Mouse (Mus musculus) hindbrain, embryonic 15.5 days (tissue): ENCODE measurements around the gene Daam2. TPM values are rescaled to one million over a fixed set of nuclear protein-coding genes. Genes with fewer than 3 reads are reported as not detected.
A peak's percentile ranks its signal among the peaks of the same experiment; 100 is the strongest.
"Not testable (repeated sequence)": the region's sequence is repeated elsewhere in the genome, so short reads cannot be mapped to it uniquely, and the experiment has no call there.

ENCODE experiments used
- ATAC-seq: fragments of 200-750 bp; cut with Nextera tagmentation; 2 replicates; pipeline ENCODE4 v1.8.0; 2017; ENCODE audit warnings: low read depth, moderate number of reproducible peaks, moderate TSS enrichment; ENCODE audit not compliant: low FRiP score
- H3K27ac ChIP-seq: fragments of 300-500 bp; sonication (generic); replicated peaks from 2 replicates; pipeline ENCODE4 v1.5.1; 2015; ENCODE audit warnings: mild to moderate bottlenecking, inconsistent platforms
- H3K27me3 ChIP-seq: fragments of 300-500 bp; sonication (generic); 2 replicates; pipeline ENCODE4 v1.6.1; 2015; ENCODE audit warnings: control low read depth, inconsistent platforms
- H3K36me3 ChIP-seq: fragments of 300-500 bp; sonication (generic); 2 replicates; pipeline ENCODE4 v1.6.1; 2015; ENCODE audit warnings: control low read depth, inconsistent platforms
- H3K4me1 ChIP-seq: fragments of 300-500 bp; sonication (generic); replicated peaks from 2 replicates; pipeline ENCODE4 v1.6.1; 2015; ENCODE audit warnings: control low read depth, inconsistent platforms
- H3K4me2 ChIP-seq: fragments of 300-500 bp; sonication (generic); 2 replicates; pipeline ENCODE4 v1.6.1; 2015; ENCODE audit warnings: moderate library complexity, mild to moderate bottlenecking, inconsistent platforms
- H3K4me3 ChIP-seq: fragments of 300-500 bp; sonication (generic); 2 replicates; pipeline ENCODE4 v1.5.1; 2015; ENCODE audit warnings: mild to moderate bottlenecking, inconsistent platforms
- H3K9ac ChIP-seq: fragments of 300-500 bp; sonication (generic); 2 replicates; pipeline ENCODE4 v1.6.1; 2015; ENCODE audit warnings: inconsistent platforms
- H3K9me3 ChIP-seq: fragments of 300-500 bp; sonication (generic); 2 replicates; pipeline ENCODE4 v1.6.1; 2016; ENCODE audit warnings: control low read depth, inconsistent platforms
- whole genome bisulfite sequencing: fragments of 180-500 bp; shearing (Covaris S2); methylation state at CpG from one replicate; pipeline ENCODE4 v1.1.7; 2015; 5-methylcytosine and 5-hydroxymethylcytosine counted together
- polyA plus RNA-seq: library from polyadenylated mRNA; unstranded; fragments of >200 nt; fragmentation: Nextera tagmentation; extraction: Ambion mirVana; gene quantifications from 2 replicates; pipeline ENCODE4 v1.2.1, GENCODE M21; 2015

The Daam2 gene
- polyA plus RNA-seq, 1 experiment from 2014 or later = 2.5 TPM

DNA sequence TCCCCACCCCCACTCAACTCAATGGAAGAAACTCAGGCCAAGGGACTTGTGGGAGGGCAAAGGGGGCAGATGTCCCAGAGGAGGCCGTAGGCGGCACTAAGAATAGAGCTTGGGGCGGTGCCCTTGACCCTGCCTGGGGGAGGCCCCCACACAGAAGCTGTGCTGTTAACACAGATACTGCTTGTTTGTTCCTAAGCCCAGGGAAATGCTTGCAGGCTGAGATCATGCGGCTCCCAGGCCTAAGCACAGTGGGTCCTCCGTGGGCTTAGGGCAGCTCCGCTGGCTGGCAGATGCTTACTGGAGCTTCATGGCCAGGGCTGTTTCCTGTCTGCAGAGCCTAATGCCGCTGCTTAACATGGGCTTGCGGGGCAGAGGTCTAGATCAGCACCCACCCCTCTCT is 91.5 kb downstream of the Daam2 start:
- WGBS = 57% methylated on average over 8 of the region's 8 CpGs
- Histone ChIP-seq H3K9ac (no peak overlapping the region), H3K4me2 (no peak overlapping the region), H3K27me3 (no peaks in the 10 kb centered on the region), H3K27ac (no peak overlapping the region), H3K4me3 (no peak overlapping the region), H3K9me3 (no peaks in the 10 kb centered on the region), H3K4me1 (no peaks in the 10 kb centered on the region), H3K36me3 (no peaks in the 10 kb centered on the region)
- no peak; the same call in 1 of the 2 replicates for ATAC-seq

GRCm38 (mm10) chr17:49468223-49468622 is 95.9 kb downstream of the Daam2 start:
- ATAC-seq = no peak
- no peak overlapping the region for H3K4me3 ChIP-seq
- no peak overlapping the region for H3K27ac ChIP-seq
- no peaks in the 10 kb centered on the region for H3K9me3 ChIP-seq
- H3K36me3 ChIP-seq = no peaks in the 10 kb centered on the region
- no peaks in the 10 kb centered on the region for H3K4me1 ChIP-seq
- H3K4me2 ChIP-seq = no peak overlapping the region
- 47% methylated on average over 4 of the region's 4 CpGs for WGBS
- no peaks in the 10 kb centered on the region for H3K27me3 ChIP-seq
- H3K9ac ChIP-seq = no peak overlapping the region

DNA sequence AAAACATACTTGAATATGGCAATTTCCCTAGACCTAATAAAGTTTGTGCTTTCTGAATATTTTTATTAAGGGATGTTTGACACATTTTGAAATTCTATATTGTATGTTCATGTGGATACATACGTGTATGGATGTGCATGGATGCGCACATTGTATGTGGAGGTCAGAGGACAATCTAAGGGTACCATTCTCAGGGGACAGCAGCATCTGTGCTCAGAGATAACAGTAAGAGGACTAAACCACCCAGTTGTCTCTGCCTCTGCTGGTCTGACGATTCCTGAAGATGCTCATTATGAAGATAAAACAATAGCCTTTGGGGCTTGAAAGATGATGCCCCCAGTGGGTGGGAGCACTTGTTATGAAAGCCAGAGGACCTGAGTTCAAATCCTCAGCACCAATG is 99.3 kb downstream of the Daam2 start:
- Histone ChIP-seq H3K4me2 (no peak overlapping the region), H3K4me1 (no peaks in the 10 kb centered on the region), H3K27me3 (no peaks in the 10 kb centered on the region), H3K36me3 (no peaks in the 10 kb centered on the region), H3K9me3 (no peaks in the 10 kb centered on the region), H3K4me3 (no peak overlapping the region), H3K9ac (no peak overlapping the region), H3K27ac (no peak overlapping the region)
- WGBS = 79% methylated on average over 3 of the region's 3 CpGs
- no peak for ATAC-seq

- H3K9me3 ChIP-seq = no peaks in the 10 kb centered on the region
- no peak overlapping the region for H3K4me2 ChIP-seq
- WGBS = 94% methylated on average over 18 of the region's 18 CpGs
- no peak overlapping the region for H3K27ac ChIP-seq
- H3K4me3 ChIP-seq = no peak overlapping the region
- peaks cover 6% of the 10 kb centered on the region for H3K36me3 ChIP-seq
- no peak overlapping the region for H3K9ac ChIP-seq
- no peaks in the 10 kb centered on the region for H3K4me1 ChIP-seq
- no peaks in the 10 kb centered on the region for H3K27me3 ChIP-seq
- ATAC-seq = no peak
These were observed 105.8 kb downstream of the Daam2 start for GRCm38 (mm10) chr17:49458386-49458785.

DNA sequence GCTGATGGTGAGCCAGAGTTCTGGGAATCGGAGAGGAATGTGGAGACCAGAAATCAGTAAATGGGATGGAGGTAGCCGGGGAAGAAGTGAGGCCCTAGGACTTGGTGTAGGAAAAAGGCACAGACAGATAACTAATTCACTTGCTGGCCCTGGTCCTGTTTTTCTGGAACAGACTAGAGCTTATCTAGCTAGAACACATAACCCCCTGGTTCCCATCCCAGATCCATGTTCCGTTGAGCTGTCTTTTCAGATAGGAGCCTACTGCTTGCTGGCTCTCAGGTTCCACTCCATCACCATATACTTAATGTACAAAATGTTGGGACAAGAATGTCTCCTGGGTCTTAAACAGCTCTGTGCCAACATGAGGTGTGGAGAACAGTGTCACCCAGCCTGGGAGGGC is 106.3 kb downstream of the Daam2 start:
- H3K27me3 ChIP-seq = no peaks in the 10 kb centered on the region
- no peak overlapping the region for H3K27ac ChIP-seq
- H3K4me2 ChIP-seq = no peak overlapping the region
- no peak overlapping the region for H3K9ac ChIP-seq
- no peak overlapping the region for H3K4me3 ChIP-seq
- H3K9me3 ChIP-seq = no peaks in the 10 kb centered on the region
- 88% methylated on average over 3 of the region's 3 CpGs for WGBS
- H3K4me1 ChIP-seq = no peaks in the 10 kb centered on the region
- no peak for ATAC-seq
- H3K36me3 ChIP-seq = peaks cover 6% of the 10 kb centered on the region

- H3K4me3 ChIP-seq = no peak overlapping the region
- no peaks in the 10 kb centered on the region for H3K9me3 ChIP-seq
- no peak overlapping the region for H3K9ac ChIP-seq
- no peak overlapping the region for H3K27ac ChIP-seq
- WGBS = 86% methylated on average over 4 of the region's 4 CpGs
- no peak overlapping the region for H3K4me2 ChIP-seq
- ATAC-seq = no peak
- no peaks in the 10 kb centered on the region for H3K4me1 ChIP-seq
- no peaks in the 10 kb centered on the region for H3K27me3 ChIP-seq
- H3K36me3 ChIP-seq = peaks cover 6% of the 10 kb centered on the region
These were observed 107.8 kb downstream of the Daam2 start for GRCm38 (mm10) chr17:49456334-49456733.

- H3K27me3 ChIP-seq = no peaks in the 10 kb centered on the region
- WGBS = 90% methylated on average over 6 of the region's 6 CpGs
- no peak overlapping the region for H3K9ac ChIP-seq
- no peak overlapping the region for H3K4me2 ChIP-seq
- no peaks in the 10 kb centered on the region for H3K9me3 ChIP-seq
- H3K4me1 ChIP-seq = no peaks in the 10 kb centered on the region
- peaks cover 6% of the 10 kb centered on the region for H3K36me3 ChIP-seq
- H3K27ac ChIP-seq = no peak overlapping the region
- H3K4me3 ChIP-seq = no peak overlapping the region
- ATAC-seq = no peak
These were observed 113.2 kb downstream of the Daam2 start for GRCm38 (mm10) chr17:49450922-49451321.

GRCm38 (mm10) chr17:49449230-49449608 is 114.9 kb downstream of the Daam2 start:
- Histone ChIP-seq H3K36me3 (no peaks in the 10 kb centered on the region), H3K4me3 (no peak overlapping the region), H3K4me2 (no peak overlapping the region), H3K9ac (no peak overlapping the region), H3K9me3 (no peaks in the 10 kb centered on the region), H3K27ac (no peak overlapping the region), H3K4me1 (no peaks in the 10 kb centered on the region), H3K27me3 (no peaks in the 10 kb centered on the region)
- WGBS = 87% methylated on average over 8 of the region's 8 CpGs
- ATAC-seq = no peak

- ATAC-seq = no peak
- H3K4me1 ChIP-seq = no peaks in the 10 kb centered on the region
- H3K27ac ChIP-seq = no peak overlapping the region
- 73% methylated on average over 9 of the region's 9 CpGs for WGBS
- no peak overlapping the region for H3K4me2 ChIP-seq
- no peaks in the 10 kb centered on the region for H3K27me3 ChIP-seq
- H3K36me3 ChIP-seq = no peaks in the 10 kb centered on the region
- no peak overlapping the region for H3K4me3 ChIP-seq
- H3K9me3 ChIP-seq = no peaks in the 10 kb centered on the region
- no peak overlapping the region for H3K9ac ChIP-seq
These were observed 115.4 kb downstream of the Daam2 start for GRCm38 (mm10) chr17:49448570-49449229.

DNA sequence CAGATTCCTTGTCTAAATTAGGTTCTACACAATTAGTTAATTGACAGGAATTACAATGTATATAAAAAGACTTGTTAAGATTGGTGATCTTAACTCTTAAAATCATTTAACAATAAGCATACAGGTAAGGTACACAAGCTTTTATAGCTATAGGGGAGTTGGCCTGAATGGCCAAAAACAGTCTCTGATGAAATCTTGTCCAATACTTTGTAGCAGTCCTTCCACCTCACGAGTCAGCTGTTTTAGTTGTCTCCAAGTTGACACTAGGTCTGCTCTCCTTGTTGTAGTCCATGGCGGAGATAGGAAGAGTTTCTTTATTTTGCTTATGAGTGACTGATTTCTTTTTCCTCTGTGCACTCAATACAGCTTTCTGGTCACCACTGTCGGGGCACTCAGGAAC is 121.3 kb downstream of the Daam2 start:
- not testable (repeated sequence) for H3K4me1 ChIP-seq, H3K9ac ChIP-seq, ATAC-seq, H3K27me3 ChIP-seq, H3K4me3 ChIP-seq, H3K27ac ChIP-seq, H3K4me2 ChIP-seq, H3K36me3 ChIP-seq, H3K9me3 ChIP-seq
- 82% methylated on average over 3 of the region's 3 CpGs for WGBS

- ATAC-seq = peak; percentile 30; the same call in 1 of the 2 replicates
- no peak overlapping the region for H3K27ac ChIP-seq
- WGBS = 81% methylated on average over 14 of the region's 14 CpGs
These were observed 123.6 kb downstream of the Daam2 start for GRCm38 (mm10) chr17:49440331-49441130.

GRCm38 (mm10) chr17:49439706-49440105 is 124.4 kb downstream of the Daam2 start:
- no peaks in the 10 kb centered on the region for H3K9me3 ChIP-seq
- H3K9ac ChIP-seq = no peak overlapping the region
- WGBS = 91% methylated on average over 4 of the region's 4 CpGs
- no peaks in the 10 kb centered on the region for H3K4me1 ChIP-seq
- no peak overlapping the region for H3K4me3 ChIP-seq
- H3K27me3 ChIP-seq = no peaks in the 10 kb centered on the region
- peaks cover 13% of the 10 kb centered on the region; the same call in 1 of the 2 replicates for H3K36me3 ChIP-seq
- H3K27ac ChIP-seq = no peak overlapping the region
- H3K4me2 ChIP-seq = no peak overlapping the region
- ATAC-seq = no peak

More at GRCm38 (mm10) chr17:49440331-49441130, 123.6 kb downstream of the Daam2 start:
- Histone ChIP-seq H3K9me3 (no peaks in the 10 kb centered on the region), H3K4me3 (no peak overlapping the region), H3K9ac (no peak overlapping the region), H3K36me3 (0 out of 2 replicates have a peak, but pooled peaks cover 6% of the 10 kb centered on the region), H3K4me2 (no peak overlapping the region), H3K27me3 (no peaks in the 10 kb centered on the region), H3K4me1 (no peaks in the 10 kb centered on the region)
